Mouse (Mus musculus): ENCODE data around the gene Gm973. TPM values are rescaled to one million over a fixed set of nuclear protein-coding genes. Genes with fewer than 3 reads are reported as not detected.
"Not testable (repeated sequence)": the region's sequence is repeated elsewhere in the genome, so short reads cannot be mapped to it uniquely, and the experiment has no call there.

The Gm973 gene
- polyA plus RNA-seq, 1 experiment: not detected

DNA sequence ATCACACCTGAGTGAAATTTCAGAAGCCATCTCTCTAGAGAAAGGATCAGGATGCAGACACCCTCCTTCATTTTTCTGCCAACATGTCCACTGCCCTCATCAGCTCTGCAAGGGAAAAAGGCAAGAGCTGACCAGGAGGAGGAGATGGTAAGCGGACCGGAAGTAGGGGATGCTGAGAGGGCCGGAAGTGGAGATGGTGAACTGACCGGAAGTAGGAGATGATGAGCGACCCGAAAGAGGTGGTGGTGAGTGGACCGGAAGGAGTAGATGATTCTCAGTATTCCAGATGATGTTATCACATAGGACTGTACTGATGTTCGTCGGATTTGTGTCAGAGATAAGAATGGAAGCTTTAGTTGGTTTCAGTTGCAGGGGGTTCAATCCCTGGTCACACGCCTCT, 103.1 kb downstream of the Gm973 start:
- Histone ChIP-seq H3K4me3 (ENCODE audit: insufficient read depth, poor library complexity, severe bottlenecking) (no peak overlapping the region), H3K27me3 (ENCODE audit: control insufficient read depth, insufficient read depth, insufficient read length) (no peaks in the 10 kb centered on the region), H3ac (ENCODE audit: control insufficient read depth, insufficient read length, low read depth) (no peak overlapping the region), H3K79me3 (ENCODE audit: low read depth) (no peaks in the 10 kb centered on the region), H3K36me3 (ENCODE audit: control insufficient read depth, insufficient read depth) (no peaks in the 10 kb centered on the region), H3K79me2 (ENCODE audit: control insufficient read depth, insufficient read depth) (no peaks in the 10 kb centered on the region)
- no peak for TF ChIP-seq MYOD1 (IDR thresholded peaks at IDR 0.05; ENCODE audit: control insufficient read depth, insufficient read length, low read depth)
- TF ChIP-seq CEBPB (IDR thresholded peaks at IDR 0.05; ENCODE audit: low read depth): no peak
- TF ChIP-seq MAX (IDR thresholded peaks at IDR 0.05): no peak
- no peak for TF ChIP-seq CTCF (IDR thresholded peaks at IDR 0.05; ENCODE audit: control insufficient read depth, insufficient read depth, insufficient read length)
- TF ChIP-seq FOSL1 (IDR thresholded peaks at IDR 0.05; ENCODE audit: insufficient read depth, low read length, poor library complexity, severe bottlenecking): no peak
- TF ChIP-seq MYOG (IDR thresholded peaks at IDR 0.05; ENCODE audit: control insufficient read depth, extremely low read depth, insufficient read length): no peak
- TF ChIP-seq USF1 (IDR thresholded peaks at IDR 0.05; ENCODE audit: low read depth): no peak

GRCm38 (mm10) chr1:59623325-59624017, 107.4 kb downstream of the Gm973 start:
- Histone ChIP-seq H3K4me3 (ENCODE audit: insufficient read depth, poor library complexity, severe bottlenecking) (no peak overlapping the region), H3K36me3 (ENCODE audit: control insufficient read depth, insufficient read depth) (no peaks in the 10 kb centered on the region), H3K79me2 (ENCODE audit: control insufficient read depth, insufficient read depth) (no peaks in the 10 kb centered on the region), H3ac (ENCODE audit: control insufficient read depth, insufficient read length, low read depth) (no peak overlapping the region), H3K79me3 (ENCODE audit: low read depth) (no peaks in the 10 kb centered on the region), H3K27me3 (ENCODE audit: control insufficient read depth, insufficient read depth, insufficient read length) (no peaks in the 10 kb centered on the region)
- no peak for TF ChIP-seq MYOD1 (IDR thresholded peaks at IDR 0.05; ENCODE audit: control insufficient read depth, insufficient read length, low read depth)
- TF ChIP-seq FOSL1 (IDR thresholded peaks at IDR 0.05; ENCODE audit: insufficient read depth, low read length, poor library complexity, severe bottlenecking): no peak
- TF ChIP-seq USF1 (IDR thresholded peaks at IDR 0.05; ENCODE audit: low read depth): no peak
- TF ChIP-seq MYOG (IDR thresholded peaks at IDR 0.05; ENCODE audit: control insufficient read depth, extremely low read depth, insufficient read length): no peak
- TF ChIP-seq MAX (IDR thresholded peaks at IDR 0.05): peak; percentile 37
- no peak for TF ChIP-seq CEBPB (IDR thresholded peaks at IDR 0.05; ENCODE audit: low read depth)
- peak; percentile 71 for TF ChIP-seq CTCF (IDR thresholded peaks at IDR 0.05; ENCODE audit: control insufficient read depth, insufficient read depth, insufficient read length)

DNA sequence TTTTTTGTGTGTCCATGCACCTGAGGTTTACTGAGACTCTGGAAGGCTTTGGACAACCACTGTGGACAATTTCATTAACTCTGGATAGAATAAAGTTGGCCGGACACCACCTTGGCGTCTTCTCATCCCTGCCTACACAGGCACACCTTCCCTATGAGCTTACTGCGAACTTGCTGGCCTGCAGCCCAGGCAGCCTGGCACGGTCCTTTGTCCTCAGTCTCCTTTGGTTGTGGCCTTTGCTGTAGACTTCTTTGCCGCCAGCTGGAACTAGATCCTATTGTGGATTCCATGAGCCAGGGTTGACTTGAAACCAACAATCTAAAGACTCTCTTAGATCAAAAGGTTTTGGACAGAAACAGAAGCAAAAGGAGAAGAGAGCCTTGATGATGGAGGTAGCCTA, 109.3 kb downstream of the Gm973 start:
- Histone ChIP-seq H3K36me3 (ENCODE audit: control insufficient read depth, insufficient read depth) (no peaks in the 10 kb centered on the region), H3K79me3 (ENCODE audit: low read depth) (no peaks in the 10 kb centered on the region), H3ac (ENCODE audit: control insufficient read depth, insufficient read length, low read depth) (no peak overlapping the region), H3K4me3 (ENCODE audit: insufficient read depth, poor library complexity, severe bottlenecking) (no peak overlapping the region), H3K27me3 (ENCODE audit: control insufficient read depth, insufficient read depth, insufficient read length) (no peaks in the 10 kb centered on the region), H3K79me2 (ENCODE audit: control insufficient read depth, insufficient read depth) (no peaks in the 10 kb centered on the region)
- TF ChIP-seq CTCF (IDR thresholded peaks at IDR 0.05; ENCODE audit: control insufficient read depth, insufficient read depth, insufficient read length) (no peak), MYOD1 (IDR thresholded peaks at IDR 0.05; ENCODE audit: control insufficient read depth, insufficient read length, low read depth) (no peak)

- Histone ChIP-seq H3ac (ENCODE audit: control insufficient read depth, insufficient read length, low read depth) (no peak overlapping the region), H3K4me3 (ENCODE audit: insufficient read depth, poor library complexity, severe bottlenecking) (no peak overlapping the region), H3K79me2 (ENCODE audit: control insufficient read depth, insufficient read depth) (no peaks in the 10 kb centered on the region), H3K36me3 (ENCODE audit: control insufficient read depth, insufficient read depth) (no peaks in the 10 kb centered on the region), H3K79me3 (ENCODE audit: low read depth) (no peaks in the 10 kb centered on the region), H3K27me3 (ENCODE audit: control insufficient read depth, insufficient read depth, insufficient read length) (no peaks in the 10 kb centered on the region)
- TF ChIP-seq MYOG (IDR thresholded peaks at IDR 0.05; ENCODE audit: control insufficient read depth, extremely low read depth, insufficient read length) (no peak), MAX (IDR thresholded peaks at IDR 0.05) (no peak), CTCF (IDR thresholded peaks at IDR 0.05; ENCODE audit: control insufficient read depth, insufficient read depth, insufficient read length) (no peak), CEBPB (IDR thresholded peaks at IDR 0.05; ENCODE audit: low read depth) (no peak)
Observed at GRCm38 (mm10) chr1:59629194-59629593, 113.1 kb downstream of the Gm973 start.

DNA sequence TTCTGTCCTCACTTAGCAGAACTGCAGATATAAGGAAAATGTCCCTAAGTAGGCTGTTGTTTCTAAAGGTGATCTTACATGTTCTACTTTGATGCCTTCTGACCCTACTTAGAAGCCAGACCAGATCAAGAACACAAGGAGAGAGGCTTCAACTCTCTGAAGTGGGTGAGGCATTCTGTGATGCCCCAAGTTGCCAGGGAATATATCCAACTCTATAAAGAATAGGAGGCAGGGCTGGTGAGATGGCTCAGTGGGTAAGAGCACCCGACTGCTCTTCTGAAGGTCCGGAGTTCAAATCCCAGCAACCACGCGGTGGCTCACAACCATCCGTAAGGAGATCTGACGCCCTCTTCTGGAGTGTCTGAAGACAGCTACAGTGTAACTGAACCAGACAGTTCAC, 114.3 kb downstream of the Gm973 start:
- H3K27me3 ChIP-seq (ENCODE audit: control insufficient read depth, insufficient read depth, insufficient read length); H3K4me3 ChIP-seq (ENCODE audit: insufficient read depth, poor library complexity, severe bottlenecking); H3K36me3 ChIP-seq (ENCODE audit: control insufficient read depth, insufficient read depth); H3ac ChIP-seq (ENCODE audit: control insufficient read depth, insufficient read length, low read depth); H3K79me2 ChIP-seq (ENCODE audit: control insufficient read depth, insufficient read depth); H3K79me3 ChIP-seq (ENCODE audit: low read depth): not testable (repeated sequence)

- Histone ChIP-seq H3K4me3 (ENCODE audit: insufficient read depth, poor library complexity, severe bottlenecking) (no peak overlapping the region), H3ac (ENCODE audit: control insufficient read depth, insufficient read length, low read depth) (no peak overlapping the region), H3K36me3 (ENCODE audit: control insufficient read depth, insufficient read depth) (no peaks in the 10 kb centered on the region), H3K79me3 (ENCODE audit: low read depth) (no peaks in the 10 kb centered on the region), H3K27me3 (ENCODE audit: control insufficient read depth, insufficient read depth, insufficient read length) (no peaks in the 10 kb centered on the region), H3K79me2 (ENCODE audit: control insufficient read depth, insufficient read depth) (no peaks in the 10 kb centered on the region)
- TF ChIP-seq USF1 (IDR thresholded peaks at IDR 0.05; ENCODE audit: low read depth): no peak
- no peak for TF ChIP-seq MYOD1 (IDR thresholded peaks at IDR 0.05; ENCODE audit: control insufficient read depth, insufficient read length, low read depth)
Observed at GRCm38 (mm10) chr1:59631986-59632659, 116.1 kb downstream of the Gm973 start.

All from C2C12 (cell line).